Mouse (Mus musculus) megakaryocyte, adult 5-6 weeks (primary cell): ENCODE results near the gene Dph5. TPM values are rescaled to one million over a fixed set of nuclear protein-coding genes. Genes with fewer than 3 reads are reported as not detected.

ENCODE experiments used
- total RNA-seq, 2 experiments: library from RNA; stranded (forward) in 1 of 2; stranded (reverse) in 1 of 2; fragments of 153-499, 151-499 nt in 1 of 2; fragments of 221-1000, 200-1000 nt in 1 of 2; gene quantifications; 2 replicates each; pipeline versions ENCODE4 v1.2.3 to v1.2.4; 2015 to 2017

Gene Dph5
- total RNA-seq, 2 experiments from 2014 or later, result 10.2 to 27.3 TPM

Other genes with a start within 250 kb of the Dph5 start
- 2.4 and 5.8 TPM in 2 replicates for gene S1pr1, start 172.8 kb upstream of the Dph5 start, total RNA-seq (2015)
- gene S1pr1, start 172.8 kb upstream of the Dph5 start, total RNA-seq (2017), result 3.3 and 3.6 TPM in 2 replicates
- 32.3 and 33.2 TPM in 2 replicates for gene Slc30a7, start 119.6 kb downstream of the Dph5 start, total RNA-seq (2015)
- 65.1 and 66.7 TPM in 2 replicates for gene Slc30a7, start 119.6 kb downstream of the Dph5 start, total RNA-seq (2017)
- gene Extl2, start 119.6 kb downstream of the Dph5 start, total RNA-seq (2015), result 9.0 and 9.9 TPM in 2 replicates
- gene Extl2, start 119.6 kb downstream of the Dph5 start, total RNA-seq (2017), result 6.7 and 9.5 TPM in 2 replicates
- gene Vcam1, start 241.9 kb downstream of the Dph5 start, total RNA-seq (2015), result 4.2 and 5.4 TPM in 2 replicates
- gene Vcam1, start 241.9 kb downstream of the Dph5 start, total RNA-seq (2017), result 3.2 and 4.4 TPM in 2 replicates